Mouse (Mus musculus): Measurements from ENCODE around the gene Tbc1d1. TPM values are rescaled to one million over a fixed set of nuclear protein-coding genes. Genes with fewer than 3 reads are reported as not detected.

The Tbc1d1 gene
- polyA plus RNA-seq, 1 experiment from 2014 or later = 28.9 TPM

DNA sequence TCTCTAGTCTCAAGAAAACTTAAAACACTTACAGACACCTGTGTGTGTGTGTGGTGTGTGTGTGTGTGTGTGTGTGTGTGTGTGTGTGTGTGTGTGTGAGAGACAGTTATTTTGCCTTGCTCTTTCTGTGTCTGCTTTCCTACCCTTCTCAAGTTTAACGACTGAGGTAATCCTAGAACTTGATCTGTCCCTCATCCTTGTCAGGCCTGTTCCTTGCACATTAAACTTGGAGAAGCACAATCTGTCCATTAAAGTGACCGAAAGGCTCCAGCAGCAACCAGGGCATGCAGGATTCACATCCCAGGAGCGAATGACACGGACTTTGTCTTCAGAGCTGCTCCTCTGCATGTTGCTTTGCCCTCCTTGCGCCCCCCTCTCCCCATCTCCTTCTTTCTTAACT lies 6.5 kb downstream of the Tbc1d1 start:
- WGBS = 81% methylated on average over 5 of the region's 5 CpGs
- Histone ChIP-seq H3K4me1 (peaks cover 7% of the 10 kb centered on the region), H3K36me3 (no peaks in the 10 kb centered on the region), H3K4me3 (replicated peaks) (no peak overlapping the region), H3K9me3 (no peaks in the 10 kb centered on the region), H3K27ac (no peak overlapping the region), H3K4me2 (no peak overlapping the region), H3K9ac (no peak overlapping the region), H3K27me3 (replicated peaks) (0 out of 2 replicates have a peak, but pooled peaks cover 4% of the 10 kb centered on the region)
- no peak for ATAC-seq (ENCODE audit: insufficient read depth, low FRiP score, low read depth)

DNA sequence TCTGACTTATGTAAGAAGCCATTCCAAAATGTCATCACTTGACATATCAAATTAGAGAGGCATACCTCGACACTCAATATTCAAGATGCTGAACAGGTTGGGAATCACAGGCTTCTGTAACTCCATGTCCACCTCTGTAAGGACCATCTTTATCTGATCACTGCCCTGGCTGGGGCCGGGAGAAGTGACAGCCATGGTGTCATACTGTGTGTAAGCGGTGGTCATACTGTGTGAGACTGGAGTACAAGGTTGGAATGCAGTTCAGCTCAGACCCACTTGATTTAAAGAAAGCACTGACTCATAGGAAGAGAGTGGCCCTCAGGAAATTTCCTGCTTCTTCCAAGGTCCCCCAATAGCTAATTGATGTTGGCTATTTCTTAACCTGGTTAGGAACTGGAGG lies 8.3 kb downstream of the Tbc1d1 start:
- peaks cover 7% of the 10 kb centered on the region for H3K4me1 ChIP-seq
- H3K9ac ChIP-seq = no peak overlapping the region
- ATAC-seq (ENCODE audit: insufficient read depth, low FRiP score, low read depth) = no peak
- no peaks in the 10 kb centered on the region for H3K27me3 ChIP-seq (replicated peaks)
- H3K9me3 ChIP-seq = no peaks in the 10 kb centered on the region
- no peak overlapping the region for H3K4me2 ChIP-seq
- 88% methylated on average over 3 of the region's 3 CpGs for WGBS
- no peak overlapping the region for H3K27ac ChIP-seq
- H3K4me3 ChIP-seq (replicated peaks) = no peak overlapping the region
- no peaks in the 10 kb centered on the region for H3K36me3 ChIP-seq

DNA sequence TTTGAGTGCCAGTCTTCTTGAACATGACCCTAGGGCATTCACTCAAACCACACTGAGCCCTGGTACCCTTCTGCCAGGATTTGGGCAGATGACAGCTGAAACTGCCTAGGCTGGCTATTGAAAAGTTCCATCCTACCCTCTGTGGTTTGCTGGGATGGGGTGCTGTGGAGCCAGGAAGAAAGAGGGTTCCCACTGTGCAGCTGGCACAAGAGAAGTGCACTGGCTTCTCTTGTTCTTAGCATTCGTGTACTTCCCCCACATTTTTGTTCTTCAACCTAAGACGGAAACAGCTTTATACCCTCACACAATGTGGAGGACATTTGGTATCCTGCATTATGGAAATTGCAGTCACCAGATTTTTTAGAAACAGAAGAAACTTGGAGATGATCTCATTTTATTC lies 9.7 kb downstream of the Tbc1d1 start:
- Histone ChIP-seq H3K9me3 (no peaks in the 10 kb centered on the region), H3K4me3 (replicated peaks) (no peak overlapping the region), H3K27me3 (replicated peaks) (no peaks in the 10 kb centered on the region), H3K9ac (no peak overlapping the region), H3K36me3 (no peaks in the 10 kb centered on the region), H3K4me2 (no peak overlapping the region), H3K27ac (no peak overlapping the region), H3K4me1 (peaks cover 4% of the 10 kb centered on the region; the same call in 1 of the 2 replicates)
- no peak for ATAC-seq (ENCODE audit: insufficient read depth, low FRiP score, low read depth)
- WGBS = 76% methylated on average over 2 of the region's 2 CpGs

DNA sequence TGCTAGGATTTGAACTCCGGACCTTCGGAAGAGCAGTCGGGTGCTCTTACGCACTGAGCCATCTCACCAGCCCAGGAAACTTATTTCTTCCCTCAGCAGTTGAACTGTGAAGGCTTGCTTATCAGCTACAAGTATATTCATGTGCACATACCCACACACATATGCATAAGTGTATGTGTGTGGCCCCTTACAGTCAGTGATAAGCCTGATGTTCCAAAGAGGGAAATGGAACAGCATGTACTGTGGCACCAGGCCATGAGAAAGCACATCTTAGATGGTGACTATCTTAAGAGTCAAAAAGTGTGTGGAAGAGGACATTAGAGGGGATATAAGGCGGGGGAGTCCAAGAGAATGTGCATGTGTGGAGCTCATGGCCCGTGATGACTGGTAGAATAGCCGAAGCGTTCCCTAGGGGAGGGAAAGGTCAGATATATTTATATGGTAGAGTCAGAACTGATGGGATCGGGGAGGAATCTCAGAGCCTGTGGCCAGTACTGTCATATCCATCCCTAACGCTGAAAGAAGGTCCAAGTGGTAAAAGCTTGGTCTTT lies 13.0 kb downstream of the Tbc1d1 start:
- Histone ChIP-seq H3K27me3 (replicated peaks) (no peaks in the 10 kb centered on the region), H3K4me2 (no peak overlapping the region), H3K4me3 (replicated peaks) (no peak overlapping the region), H3K9ac (no peak overlapping the region), H3K27ac (no peak overlapping the region), H3K4me1 (no peaks in the 10 kb centered on the region), H3K9me3 (no peaks in the 10 kb centered on the region), H3K36me3 (0 out of 2 replicates have a peak, but pooled peaks cover 6% of the 10 kb centered on the region)
- 88% methylated on average over 10 of the region's 10 CpGs for WGBS
- ATAC-seq (ENCODE audit: insufficient read depth, low FRiP score, low read depth) = no peak

DNA sequence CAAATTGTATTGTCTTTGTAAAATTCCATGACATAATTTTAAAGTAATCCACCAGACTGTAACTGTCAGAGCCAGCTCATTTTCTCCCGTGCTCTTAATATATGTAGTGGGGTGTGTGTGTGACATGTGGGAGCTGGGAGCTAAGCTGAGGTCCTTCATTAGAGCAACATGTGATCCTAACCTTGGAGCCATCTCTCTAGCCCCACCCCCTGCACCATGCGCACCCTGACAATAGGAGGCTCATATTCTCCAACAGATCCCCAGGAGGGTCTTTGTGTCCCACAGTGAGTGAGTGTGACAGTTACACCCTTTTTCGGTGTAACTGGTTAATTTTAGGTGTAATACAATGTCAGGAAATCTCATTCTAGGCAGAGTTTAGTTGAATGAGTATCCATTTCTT lies 16.8 kb downstream of the Tbc1d1 start:
- Histone ChIP-seq H3K36me3 (0 out of 2 replicates have a peak, but pooled peaks cover 6% of the 10 kb centered on the region), H3K4me1 (no peaks in the 10 kb centered on the region), H3K9me3 (no peaks in the 10 kb centered on the region), H3K27me3 (replicated peaks) (no peaks in the 10 kb centered on the region), H3K9ac (no peak overlapping the region), H3K4me3 (replicated peaks) (no peak overlapping the region), H3K4me2 (no peak overlapping the region), H3K27ac (no peak overlapping the region)
- ATAC-seq (ENCODE audit: insufficient read depth, low FRiP score, low read depth) = no peak
- 76% methylated on average over 3 of the region's 3 CpGs for WGBS

DNA sequence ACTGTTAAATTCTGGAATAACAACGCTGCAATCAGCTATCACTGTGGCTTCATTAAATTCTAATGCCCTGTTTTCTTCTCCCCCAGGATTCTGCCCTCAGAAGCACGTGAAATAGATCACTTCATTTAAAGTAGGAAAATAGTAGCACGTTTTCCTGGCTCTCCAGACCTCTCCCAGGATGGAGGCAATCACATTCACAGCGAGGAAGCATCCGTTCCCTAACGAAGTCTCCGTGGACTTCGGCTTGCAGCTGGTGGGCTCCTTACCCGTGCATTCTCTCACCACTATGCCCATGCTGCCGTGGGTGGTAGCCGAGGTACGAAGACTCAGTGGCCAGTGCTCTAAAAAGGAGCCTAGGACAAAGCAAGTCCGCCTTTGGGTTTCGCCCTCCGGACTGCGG lies 17.2 kb downstream of the Tbc1d1 start:
- ATAC-seq (ENCODE audit: insufficient read depth, low FRiP score, low read depth) = no peak
- no peak overlapping the region for H3K4me3 ChIP-seq (replicated peaks)
- WGBS = 84% methylated on average over 16 of the region's 16 CpGs

DNA sequence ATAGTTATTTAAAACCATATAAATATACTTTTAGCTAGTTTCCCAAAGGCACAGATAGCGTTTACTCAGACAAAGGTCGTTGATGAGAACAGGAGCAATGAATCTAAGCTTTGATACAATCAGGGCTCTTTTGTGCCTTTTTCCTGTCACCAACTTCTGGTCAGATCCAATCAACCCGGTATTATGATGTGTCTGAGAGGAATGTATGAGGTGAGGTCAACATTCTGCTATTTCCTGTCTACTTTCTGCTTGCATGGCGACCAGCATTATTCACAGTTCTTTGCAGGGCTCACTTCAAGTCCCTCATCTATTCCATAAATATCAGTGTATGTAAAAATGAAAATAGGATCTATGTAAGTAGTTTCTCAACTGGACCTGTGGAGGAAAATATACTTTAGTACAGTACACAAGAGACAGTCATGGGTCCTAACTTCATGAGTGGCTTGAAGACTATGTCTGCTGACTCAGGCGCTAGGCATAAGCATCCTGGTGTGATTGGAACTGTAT lies 18.4 kb downstream of the Tbc1d1 start:
- Histone ChIP-seq H3K27ac (no peak overlapping the region), H3K36me3 (0 out of 2 replicates have a peak, but pooled peaks cover 6% of the 10 kb centered on the region), H3K4me3 (replicated peaks) (no peak overlapping the region), H3K4me2 (no peak overlapping the region), H3K9me3 (no peaks in the 10 kb centered on the region), H3K27me3 (replicated peaks) (no peaks in the 10 kb centered on the region), H3K9ac (no peak overlapping the region), H3K4me1 (no peaks in the 10 kb centered on the region)
- ATAC-seq (ENCODE audit: insufficient read depth, low FRiP score, low read depth) = no peak
- 65% methylated on average over 5 of the region's 5 CpGs for WGBS

More for the DNA sequence above, 17.2 kb downstream of the Tbc1d1 start:
- Histone ChIP-seq H3K9me3 (no peaks in the 10 kb centered on the region), H3K27me3 (replicated peaks) (no peaks in the 10 kb centered on the region), H3K36me3 (0 out of 2 replicates have a peak, but pooled peaks cover 6% of the 10 kb centered on the region), H3K27ac (no peak overlapping the region), H3K4me2 (no peak overlapping the region), H3K4me1 (no peaks in the 10 kb centered on the region), H3K9ac (no peak overlapping the region)

DNA sequence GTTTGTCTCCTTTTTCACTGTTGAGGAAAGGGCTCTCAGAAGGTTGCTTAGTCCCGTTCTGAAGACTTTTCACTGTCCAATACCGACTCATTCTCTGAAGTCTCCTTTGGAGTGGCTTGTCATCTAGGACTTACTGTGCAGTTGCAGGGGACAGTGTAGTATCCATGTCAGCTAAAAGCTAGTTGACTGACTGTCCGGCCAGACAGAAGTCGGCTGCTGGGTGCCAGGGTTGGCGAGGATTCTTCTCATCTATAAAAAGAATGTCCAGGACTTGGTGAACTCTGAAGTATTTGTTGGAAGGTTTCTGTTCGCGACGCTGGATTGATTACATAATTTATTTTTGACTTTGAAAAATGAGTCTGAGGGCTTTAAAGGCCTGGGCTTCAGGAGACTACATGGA lies 24.4 kb downstream of the Tbc1d1 start:
- 61% methylated on average over 8 of the region's 8 CpGs for WGBS
- Histone ChIP-seq H3K4me3 (replicated peaks) (no peak overlapping the region), H3K9me3 (no peaks in the 10 kb centered on the region), H3K27ac (no peak overlapping the region), H3K27me3 (replicated peaks) (no peaks in the 10 kb centered on the region), H3K36me3 (no peaks in the 10 kb centered on the region), H3K9ac (no peak overlapping the region), H3K4me1 (no peaks in the 10 kb centered on the region), H3K4me2 (no peak overlapping the region)
- no peak for ATAC-seq (ENCODE audit: insufficient read depth, low FRiP score, low read depth)

DNA sequence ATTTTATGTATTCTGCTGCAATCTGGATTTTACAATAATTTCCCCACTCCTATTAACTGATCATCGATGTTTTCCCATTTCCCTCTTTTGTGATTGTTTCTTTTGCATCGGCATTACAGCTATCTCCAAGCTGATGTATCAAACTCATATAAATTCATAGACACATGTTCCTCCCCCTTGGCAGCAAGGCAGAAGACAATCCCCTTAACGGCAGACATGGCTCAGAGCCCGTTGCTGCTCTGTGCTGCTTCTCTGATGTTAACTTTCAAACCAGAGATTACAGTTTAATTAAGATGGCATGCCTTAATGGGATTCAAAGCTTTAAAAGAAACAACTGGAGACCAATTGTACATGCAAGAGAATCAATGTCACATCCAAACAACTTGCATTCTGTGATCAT lies 27.6 kb downstream of the Tbc1d1 start:
- 62% methylated on average over 4 of the region's 4 CpGs for WGBS
- Histone ChIP-seq H3K27me3 (replicated peaks) (no peaks in the 10 kb centered on the region), H3K9ac (no peak overlapping the region), H3K4me3 (replicated peaks) (no peak overlapping the region), H3K27ac (no peak overlapping the region), H3K9me3 (no peaks in the 10 kb centered on the region), H3K36me3 (no peaks in the 10 kb centered on the region), H3K4me1 (no peaks in the 10 kb centered on the region), H3K4me2 (no peak overlapping the region)
- no peak for ATAC-seq (ENCODE audit: insufficient read depth, low FRiP score, low read depth)

DNA sequence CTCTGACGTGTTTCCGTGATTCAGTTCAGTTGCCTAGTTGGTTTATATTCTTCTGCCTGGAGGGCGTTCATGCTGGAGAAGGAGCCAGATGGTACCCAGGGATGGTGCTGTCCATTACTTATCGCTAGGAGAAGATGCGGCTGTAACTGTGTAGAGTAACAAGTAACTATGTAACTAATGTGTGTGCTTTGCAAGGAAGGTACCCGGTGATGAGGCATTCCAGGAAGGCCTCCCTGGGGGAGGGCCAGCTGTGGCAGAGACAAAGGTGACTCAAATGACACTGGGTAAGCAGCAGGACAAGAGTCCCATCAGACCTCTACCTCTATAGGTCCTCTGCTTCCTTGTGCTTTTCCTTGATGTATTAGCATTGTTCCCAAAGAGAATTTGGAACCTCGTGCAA lies 29.2 kb downstream of the Tbc1d1 start:
- Histone ChIP-seq H3K27ac (no peak overlapping the region), H3K4me1 (no peaks in the 10 kb centered on the region), H3K27me3 (replicated peaks) (no peaks in the 10 kb centered on the region), H3K9ac (no peak overlapping the region), H3K4me2 (no peak overlapping the region), H3K36me3 (no peaks in the 10 kb centered on the region), H3K9me3 (no peaks in the 10 kb centered on the region), H3K4me3 (replicated peaks) (no peak overlapping the region)
- no peak for ATAC-seq (ENCODE audit: insufficient read depth, low FRiP score, low read depth)
- WGBS = 58% methylated on average over 7 of the region's 7 CpGs

DNA sequence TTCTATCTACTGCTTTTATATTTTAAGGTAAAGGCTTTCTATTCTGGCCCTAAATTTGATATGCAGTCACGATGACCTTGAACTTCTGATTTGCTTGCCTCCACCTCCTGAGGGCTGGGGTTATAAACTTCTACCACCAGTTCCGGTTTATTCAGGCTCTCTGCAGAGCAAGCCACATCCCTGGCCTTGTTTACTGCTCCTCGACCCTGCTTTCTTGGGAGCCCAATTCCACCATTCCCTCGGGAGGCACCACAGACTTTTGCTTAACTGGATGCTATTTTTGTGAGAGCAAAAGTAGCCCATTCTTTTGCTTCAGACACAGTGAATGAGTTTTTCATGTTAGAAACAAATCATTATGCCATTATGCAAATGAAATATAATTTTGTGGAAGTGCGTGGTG lies 30.5 kb downstream of the Tbc1d1 start:
- H3K4me2 ChIP-seq = no peak overlapping the region
- WGBS = 75% methylated on average over 5 of the region's 5 CpGs
- no peak overlapping the region for H3K27ac ChIP-seq
- H3K36me3 ChIP-seq = no peaks in the 10 kb centered on the region
- ATAC-seq (ENCODE audit: insufficient read depth, low FRiP score, low read depth) = no peak
- H3K4me1 ChIP-seq = no peaks in the 10 kb centered on the region
- no peaks in the 10 kb centered on the region for H3K27me3 ChIP-seq (replicated peaks)
- no peaks in the 10 kb centered on the region for H3K9me3 ChIP-seq
- no peak overlapping the region for H3K9ac ChIP-seq
- H3K4me3 ChIP-seq (replicated peaks) = no peak overlapping the region

DNA sequence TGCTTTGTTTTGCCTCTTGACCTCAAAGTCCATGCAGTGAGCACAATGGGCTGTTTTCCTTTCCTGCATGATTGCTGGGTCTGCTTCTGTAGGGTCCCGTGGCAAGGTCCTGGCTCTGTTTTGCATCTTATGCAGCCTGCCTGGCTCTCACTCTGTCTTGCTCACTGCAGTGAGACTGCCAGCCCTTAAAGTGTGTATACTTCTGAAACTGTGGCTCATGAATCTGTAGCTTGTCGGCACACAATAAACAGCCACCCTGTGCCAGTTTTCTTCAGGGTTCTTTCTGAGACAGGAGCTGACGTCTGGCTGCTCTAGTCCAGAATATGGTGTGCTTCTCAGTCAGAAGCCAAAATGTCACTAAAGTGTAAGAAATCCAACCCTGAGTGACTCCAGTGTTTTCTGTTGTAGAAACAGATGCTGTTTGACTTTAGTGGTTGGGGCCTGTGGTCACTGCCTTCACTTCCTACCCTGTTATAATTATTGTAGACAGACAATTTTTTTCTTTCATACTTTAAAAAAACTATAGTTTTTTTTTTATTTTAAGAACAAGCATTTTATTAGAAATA lies 32.1 kb downstream of the Tbc1d1 start:
- Histone ChIP-seq H3K9ac (no peak overlapping the region), H3K36me3 (no peaks in the 10 kb centered on the region), H3K4me2 (no peak overlapping the region), H3K27me3 (replicated peaks) (no peaks in the 10 kb centered on the region), H3K4me1 (no peaks in the 10 kb centered on the region), H3K4me3 (replicated peaks) (no peak overlapping the region), H3K9me3 (no peaks in the 10 kb centered on the region), H3K27ac (no peak overlapping the region)
- 39% methylated on average over 3 of the region's 3 CpGs for WGBS
- ATAC-seq (ENCODE audit: insufficient read depth, low FRiP score, low read depth) = no peak

All from stomach, embryonic 15.5 days (tissue).